Mouse (Mus musculus): ENCODE results near the gene Abcb4.
"Not testable (repeated sequence)": the region's sequence is repeated elsewhere in the genome, so short reads cannot be mapped to it uniquely, and the experiment has no call there.

Abcb4 gene

DNA sequence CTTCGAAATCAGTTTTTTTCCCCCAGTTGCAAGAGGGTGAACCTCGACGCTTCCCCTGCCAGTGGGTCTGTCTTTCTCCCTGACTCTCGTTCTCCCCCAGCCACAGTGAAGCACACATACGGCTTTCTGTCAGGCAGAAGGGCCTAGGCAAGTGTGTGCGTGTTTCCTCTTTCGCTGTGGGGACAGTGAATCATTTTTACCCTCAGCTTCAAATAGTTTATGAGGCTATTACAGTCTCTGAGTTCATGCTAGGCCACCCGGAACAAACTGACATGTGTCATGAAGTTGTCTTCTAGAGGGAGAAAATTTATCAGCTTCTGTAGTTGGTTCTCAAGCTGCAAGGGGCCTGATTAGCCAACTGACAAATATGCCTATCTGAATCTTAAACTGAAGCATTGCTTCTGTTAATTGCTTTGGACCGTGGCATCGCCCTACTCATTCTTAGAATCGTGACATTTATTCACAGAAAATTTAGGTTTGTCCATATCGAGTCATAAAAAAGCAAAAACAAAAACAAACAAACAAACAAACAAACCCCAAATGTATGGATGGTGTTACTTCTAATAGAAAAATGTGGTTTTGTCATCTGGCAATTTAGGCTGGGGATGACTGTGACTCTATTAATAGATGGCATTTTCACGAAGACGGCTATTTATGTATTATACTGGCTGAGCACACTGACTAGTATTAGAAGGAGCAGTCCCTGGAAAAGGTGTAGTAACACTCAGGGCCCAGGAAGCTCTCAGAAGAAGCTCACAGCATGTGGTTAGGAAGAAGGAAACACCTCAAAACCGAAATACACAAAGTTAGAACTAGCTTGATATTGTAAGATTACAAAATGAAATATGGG, 1.3 kb downstream of the Abcb4 start:
- H3K36me3 ChIP-seq (ENCODE audit: control insufficient read depth, insufficient read depth, low read length, poor library complexity, severe bottlenecking) = no peaks in the 10 kb centered on the region
- H3K27me3 ChIP-seq (ENCODE audit: control insufficient read depth, insufficient read depth, low read length, poor library complexity, severe bottlenecking) = no peaks in the 10 kb centered on the region
- DNase-seq (ENCODE audit: low read depth, low spot score) = peak; percentile 59

DNA sequence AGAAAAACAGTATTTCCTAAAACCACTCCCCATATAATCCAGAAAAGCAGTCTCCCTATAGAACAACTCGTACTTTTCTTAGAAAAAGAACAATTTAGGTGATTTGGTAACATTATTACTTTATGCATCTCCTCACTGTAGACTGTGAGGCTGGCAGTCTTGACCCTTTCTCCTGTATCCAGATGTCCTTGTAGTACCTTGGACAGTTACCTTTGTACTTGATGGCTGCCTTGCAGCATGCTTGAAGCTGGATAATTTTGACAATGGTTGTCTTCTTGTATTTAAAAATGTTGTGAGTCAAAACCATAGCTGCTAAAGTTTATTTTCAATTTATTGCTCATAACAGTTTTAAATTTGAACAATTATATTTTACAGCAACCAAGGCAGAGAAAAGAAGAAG, 2.7 kb downstream of the Abcb4 start:
- DNase-seq (ENCODE audit: low read depth, low spot score) = no peak
- H3K27me3 ChIP-seq (ENCODE audit: control insufficient read depth, insufficient read depth, low read length, poor library complexity, severe bottlenecking) = no peaks in the 10 kb centered on the region
- H3K36me3 ChIP-seq (ENCODE audit: control insufficient read depth, insufficient read depth, low read length, poor library complexity, severe bottlenecking) = no peaks in the 10 kb centered on the region

DNA sequence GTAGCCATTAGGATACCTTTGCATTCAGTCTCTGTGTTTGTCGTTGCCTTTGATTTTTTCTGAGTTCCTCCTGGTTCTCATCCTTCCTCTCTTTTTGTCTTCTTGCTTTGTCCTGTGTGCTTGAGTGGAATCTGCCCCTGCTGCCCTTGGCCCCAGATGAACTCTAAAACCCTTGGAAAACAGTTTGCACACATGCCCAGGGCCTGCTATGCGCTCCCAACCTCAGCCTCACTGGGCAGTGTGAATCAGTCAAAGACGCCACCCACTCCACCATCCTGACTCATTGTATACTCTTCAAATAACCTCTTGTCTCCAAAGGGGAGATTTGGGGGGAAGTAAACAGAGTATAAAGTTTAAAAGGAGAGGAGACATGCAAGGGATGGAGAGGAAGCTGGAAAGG, 4.7 kb downstream of the Abcb4 start:
- H3K27me3 ChIP-seq (ENCODE audit: control insufficient read depth, insufficient read depth, low read length, poor library complexity, severe bottlenecking) = no peaks in the 10 kb centered on the region
- no peak for DNase-seq (ENCODE audit: low read depth, low spot score)
- H3K36me3 ChIP-seq (ENCODE audit: control insufficient read depth, insufficient read depth, low read length, poor library complexity, severe bottlenecking) = no peaks in the 10 kb centered on the region

- no peak for DNase-seq (ENCODE audit: low read depth, low spot score)
- no peaks in the 10 kb centered on the region for H3K27me3 ChIP-seq (ENCODE audit: control insufficient read depth, insufficient read depth, low read length, poor library complexity, severe bottlenecking)
- no peaks in the 10 kb centered on the region for H3K36me3 ChIP-seq (ENCODE audit: control insufficient read depth, insufficient read depth, low read length, poor library complexity, severe bottlenecking)
Measured at GRCm38 (mm10) chr5:8901001-8901400, 7.5 kb downstream of the Abcb4 start.

DNA sequence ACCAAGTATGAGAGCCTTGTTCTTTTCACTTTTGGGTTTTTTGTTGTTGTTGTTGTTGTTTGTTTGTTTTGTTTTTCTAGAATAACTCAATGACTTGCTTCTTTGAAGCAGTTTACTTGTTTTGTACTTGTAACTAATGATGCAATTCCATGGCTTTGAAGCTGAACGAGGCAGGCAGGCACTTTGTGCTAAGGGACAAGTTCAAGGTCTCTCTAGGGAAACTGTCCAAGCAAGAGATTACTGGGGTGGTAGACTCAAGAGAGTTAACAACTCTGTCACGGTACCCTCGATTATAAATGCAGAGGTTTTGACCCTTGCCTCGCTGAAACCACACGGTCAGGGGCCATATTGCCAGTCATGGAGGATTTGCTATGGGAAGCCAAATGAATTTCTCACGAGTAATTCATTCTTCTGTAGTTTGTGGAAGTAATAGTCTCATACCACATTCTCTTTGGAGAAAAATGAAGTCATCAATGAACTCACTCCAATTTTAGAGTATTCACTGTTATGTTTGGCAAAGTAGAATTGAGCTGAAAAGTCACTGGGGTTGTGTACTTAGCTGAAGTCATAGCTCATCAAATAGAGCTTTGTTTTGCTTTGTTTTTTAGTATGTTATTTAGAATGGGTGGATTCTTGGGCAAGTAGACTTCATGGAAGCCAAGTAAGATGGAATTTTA, 8.8 kb downstream of the Abcb4 start:
- Histone ChIP-seq H3K27me3 (ENCODE audit: control insufficient read depth, insufficient read depth, low read length, poor library complexity, severe bottlenecking) (no peaks in the 10 kb centered on the region), H3K36me3 (ENCODE audit: control insufficient read depth, insufficient read depth, low read length, poor library complexity, severe bottlenecking) (no peaks in the 10 kb centered on the region)
- DNase-seq (ENCODE audit: low read depth, low spot score) = no peak

GRCm38 (mm10) chr5:8904539-8904938, 11.0 kb downstream of the Abcb4 start:
- H3K36me3 ChIP-seq (ENCODE audit: control insufficient read depth, insufficient read depth, low read length, poor library complexity, severe bottlenecking) = no peaks in the 10 kb centered on the region
- DNase-seq (ENCODE audit: low read depth, low spot score) = no peak

DNA sequence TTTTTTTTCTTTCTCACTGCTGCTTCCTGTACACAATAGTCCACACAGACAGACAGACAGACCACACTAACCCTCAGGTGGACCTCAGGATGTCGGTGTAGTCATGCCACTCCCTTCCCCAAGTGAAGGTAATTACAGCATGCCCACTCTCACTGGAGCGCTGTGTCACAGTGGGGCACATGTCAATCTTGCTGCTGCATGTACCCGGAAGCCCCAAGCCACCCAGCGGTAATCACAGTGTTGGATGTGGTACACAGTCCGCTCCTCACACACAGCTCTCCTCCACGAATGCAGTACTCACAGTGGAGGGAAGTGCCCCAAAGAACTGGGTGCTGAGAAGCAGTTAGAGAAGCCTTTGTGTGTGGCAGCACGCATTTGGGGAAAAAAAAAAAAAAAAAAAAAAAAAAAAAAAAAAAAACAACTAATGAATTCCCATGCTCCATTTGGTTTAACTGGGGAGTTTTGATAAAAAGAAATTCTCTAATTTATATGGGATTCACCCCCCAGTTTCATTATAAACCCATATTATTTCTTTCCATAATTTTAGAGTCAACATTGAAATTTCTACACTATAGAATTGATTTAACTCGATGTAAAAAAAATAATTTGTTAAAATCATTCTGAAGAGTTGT, 18.2 kb downstream of the Abcb4 start:
- DNase-seq (ENCODE audit: low read depth, low spot score) = peak; percentile 55
- Histone ChIP-seq H3K36me3 (ENCODE audit: control insufficient read depth, insufficient read depth, low read length, poor library complexity, severe bottlenecking) (no peaks in the 10 kb centered on the region), H3K27me3 (ENCODE audit: control insufficient read depth, insufficient read depth, low read length, poor library complexity, severe bottlenecking) (no peaks in the 10 kb centered on the region)

More at GRCm38 (mm10) chr5:8904539-8904938, 11.0 kb downstream of the Abcb4 start:
- no peaks in the 10 kb centered on the region for H3K27me3 ChIP-seq (ENCODE audit: control insufficient read depth, insufficient read depth, low read length, poor library complexity, severe bottlenecking)

DNA sequence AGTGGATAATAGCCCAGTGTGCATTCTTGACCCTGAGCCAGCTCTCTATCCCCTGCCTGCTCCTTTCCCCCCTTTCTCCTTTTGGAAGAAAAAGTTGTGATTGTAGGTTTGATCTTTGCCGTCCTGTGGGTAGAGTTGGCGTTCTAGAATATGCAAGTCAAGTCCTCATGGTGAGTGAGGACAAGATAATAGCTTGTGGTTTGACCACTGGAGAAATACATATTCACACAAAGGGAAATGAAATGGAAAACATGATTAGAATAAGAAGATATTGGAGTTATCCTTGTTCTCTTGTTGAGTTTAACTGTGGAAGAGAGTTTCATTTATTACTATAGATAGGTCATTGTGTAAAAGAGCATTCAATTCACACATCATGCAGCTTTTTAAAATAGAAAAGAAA, 22.9 kb downstream of the Abcb4 start:
- no peaks in the 10 kb centered on the region for H3K27me3 ChIP-seq (ENCODE audit: control insufficient read depth, insufficient read depth, low read length, poor library complexity, severe bottlenecking)
- no peaks in the 10 kb centered on the region for H3K36me3 ChIP-seq (ENCODE audit: control insufficient read depth, insufficient read depth, low read length, poor library complexity, severe bottlenecking)
- no peak for DNase-seq (ENCODE audit: low read depth, low spot score)

- peak; percentile 76 for DNase-seq (ENCODE audit: low read depth, low spot score)
- Histone ChIP-seq H3K27me3 (ENCODE audit: control insufficient read depth, insufficient read depth, low read length, poor library complexity, severe bottlenecking) (no peaks in the 10 kb centered on the region), H3K36me3 (ENCODE audit: control insufficient read depth, insufficient read depth, low read length, poor library complexity, severe bottlenecking) (no peaks in the 10 kb centered on the region)
Measured at GRCm38 (mm10) chr5:8917069-8917468, 23.6 kb downstream of the Abcb4 start.

DNA sequence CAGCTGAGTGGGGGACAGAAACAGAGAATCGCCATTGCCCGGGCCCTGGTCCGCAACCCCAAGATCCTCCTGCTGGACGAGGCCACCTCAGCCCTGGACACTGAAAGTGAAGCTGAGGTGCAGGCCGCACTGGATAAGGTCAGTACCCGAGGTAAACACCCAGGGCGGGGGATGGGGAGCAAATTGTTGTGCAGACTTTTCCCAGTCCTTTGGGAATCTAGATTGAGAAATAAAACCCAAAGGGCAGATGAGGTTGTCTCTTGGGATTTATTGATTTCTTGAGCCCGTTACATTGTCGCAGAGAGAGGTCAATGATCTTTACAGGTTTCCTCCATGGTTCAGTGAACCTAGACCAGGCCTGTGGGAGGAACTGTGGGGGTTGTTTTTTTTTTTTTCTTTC, 34.9 kb downstream of the Abcb4 start:
- DNase-seq (ENCODE audit: low read depth, low spot score) = no peak
- peaks cover 1% of the 10 kb centered on the region; the same call in 1 of the 2 replicates for H3K27me3 ChIP-seq (ENCODE audit: control insufficient read depth, insufficient read depth, low read length, poor library complexity, severe bottlenecking)

DNA sequence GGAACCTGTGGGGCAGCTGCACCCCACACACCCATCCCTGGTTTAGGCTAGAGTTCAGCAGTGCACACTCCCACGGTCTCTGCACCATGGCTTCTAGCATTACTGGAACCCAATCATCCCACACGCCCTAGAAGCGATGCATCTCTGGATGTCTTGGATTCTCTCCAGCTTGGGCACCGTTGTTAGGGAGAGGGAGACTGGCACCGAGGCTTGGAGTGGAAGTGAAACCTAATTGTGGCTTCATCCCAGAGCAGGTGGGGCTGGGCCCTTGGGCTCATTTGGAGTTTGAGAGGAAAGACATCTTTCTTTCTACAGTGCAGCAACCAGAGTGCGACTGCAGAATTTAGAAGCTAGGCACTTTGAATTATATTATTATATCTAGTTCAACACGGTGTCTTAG, 44.4 kb downstream of the Abcb4 start:
- Histone ChIP-seq H3K36me3 (ENCODE audit: control insufficient read depth, insufficient read depth, low read length, poor library complexity, severe bottlenecking) (no peaks in the 10 kb centered on the region), H3K27me3 (ENCODE audit: control insufficient read depth, insufficient read depth, low read length, poor library complexity, severe bottlenecking) (no peaks in the 10 kb centered on the region)
- no peak for DNase-seq (ENCODE audit: low read depth, low spot score)

More for the DNA sequence above, 34.9 kb downstream of the Abcb4 start:
- no peaks in the 10 kb centered on the region for H3K36me3 ChIP-seq (ENCODE audit: control insufficient read depth, insufficient read depth, low read length, poor library complexity, severe bottlenecking)

DNA sequence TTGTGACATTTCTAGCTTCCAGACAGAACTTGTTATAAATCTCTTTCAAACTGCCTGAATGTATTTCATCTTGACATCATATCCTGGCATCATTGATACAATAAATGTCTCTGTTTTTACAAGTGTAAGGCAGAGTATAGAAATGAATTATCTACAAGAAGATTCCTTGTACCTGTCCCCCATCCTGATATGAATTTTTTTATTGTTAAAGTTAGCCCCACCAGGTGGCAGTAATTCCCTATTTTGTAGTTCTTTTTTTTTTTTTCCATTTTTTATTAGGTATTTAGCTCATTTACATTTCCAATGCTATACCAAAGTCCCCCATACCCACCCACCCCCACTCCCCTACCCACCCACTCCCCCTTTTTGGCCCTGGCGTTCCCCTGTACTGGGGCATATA, 47.7 kb downstream of the Abcb4 start:
- not testable (repeated sequence) for H3K36me3 ChIP-seq (ENCODE audit: control insufficient read depth, insufficient read depth, low read length, poor library complexity, severe bottlenecking); H3K27me3 ChIP-seq (ENCODE audit: control insufficient read depth, insufficient read depth, low read length, poor library complexity, severe bottlenecking)
- DNase-seq (ENCODE audit: low read depth, low spot score) = peak; percentile 48

DNA sequence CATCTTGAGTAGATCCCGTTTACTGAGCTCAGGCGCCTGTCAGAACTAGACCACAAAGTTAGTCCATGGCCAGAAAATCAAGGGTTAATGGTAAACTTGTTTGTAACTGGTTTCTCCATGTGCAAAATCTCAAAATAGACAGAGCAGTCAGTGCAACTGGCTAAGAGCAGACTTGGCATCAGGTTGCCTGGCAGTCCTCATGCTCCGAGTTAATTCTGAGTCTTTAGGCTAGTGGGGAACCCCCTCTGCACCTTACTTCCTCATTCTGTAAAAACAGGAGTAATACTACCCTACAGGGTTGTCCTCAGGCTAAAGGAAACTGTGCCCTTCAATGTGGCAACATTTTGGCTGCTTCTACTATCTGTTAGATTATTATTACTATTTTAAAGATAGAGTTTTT, 50.3 kb downstream of the Abcb4 start:
- peak; percentile 85 for DNase-seq (ENCODE audit: low read depth, low spot score)
- H3K36me3 ChIP-seq (ENCODE audit: control insufficient read depth, insufficient read depth, low read length, poor library complexity, severe bottlenecking) = no peaks in the 10 kb centered on the region
- H3K27me3 ChIP-seq (ENCODE audit: control insufficient read depth, insufficient read depth, low read length, poor library complexity, severe bottlenecking) = no peaks in the 10 kb centered on the region

- no peak for DNase-seq (ENCODE audit: low read depth, low spot score)
- Histone ChIP-seq H3K36me3 (ENCODE audit: control insufficient read depth, insufficient read depth, low read length, poor library complexity, severe bottlenecking) (no peaks in the 10 kb centered on the region), H3K27me3 (ENCODE audit: control insufficient read depth, insufficient read depth, low read length, poor library complexity, severe bottlenecking) (no peaks in the 10 kb centered on the region)
Measured at GRCm38 (mm10) chr5:8947423-8948110, 54.0 kb downstream of the Abcb4 start.

GRCm38 (mm10) chr5:8953660-8954059, 60.1 kb downstream of the Abcb4 start:
- H3K36me3 ChIP-seq (ENCODE audit: control insufficient read depth, insufficient read depth, low read length, poor library complexity, severe bottlenecking) = no peaks in the 10 kb centered on the region
- H3K27me3 ChIP-seq (ENCODE audit: control insufficient read depth, insufficient read depth, low read length, poor library complexity, severe bottlenecking) = no peaks in the 10 kb centered on the region
- DNase-seq (ENCODE audit: low read depth, low spot score) = no peak

Measured in splenic B cell, adult 2 months (primary cell).